Mouse (Mus musculus) heart, adult 2 months (tissue): ENCODE measurements around the gene Pigyl. TPM values are rescaled to one million over a fixed set of nuclear protein-coding genes. Genes with fewer than 3 reads are reported as not detected.

Experiments
- DNase-seq, 2 experiments: peaks; one replicate each; pipeline ENCODE4 v3.0.0; 2021
- H3K27ac ChIP-seq: fragments of 200-600 bp; 2 replicates; pipeline ENCODE4 v1.8.1; 2022
- H3K27me3 ChIP-seq: fragments of 200-500 bp; 2 replicates; pipeline ENCODE4 v1.6.1; 2012; ENCODE audit warnings: mild to moderate bottlenecking, low read length, inconsistent platforms, mixed read lengths; ENCODE audit not compliant: control insufficient read depth, insufficient read depth
- H3K36me3 ChIP-seq: fragments of 200-500 bp; 2 replicates; pipeline ENCODE4 v1.6.1; 2012; ENCODE audit warnings: low read length, inconsistent platforms; ENCODE audit not compliant: control insufficient read depth, insufficient read depth
- H3K4me1 ChIP-seq: fragments of 200-500 bp; 2 replicates; pipeline ENCODE4 v1.6.1; 2011; ENCODE audit warnings: low read length; ENCODE audit not compliant: control insufficient read depth, insufficient read depth
- H3K4me3 ChIP-seq: fragments of 200-600 bp; 2 replicates; pipeline ENCODE4 v1.8.1; 2022
- H3K79me2 ChIP-seq: fragments of 200-500 bp; replicated peaks from 2 replicates; pipeline ENCODE4 v1.6.1; 2012; ENCODE audit warnings: mild to moderate bottlenecking, inconsistent platforms, low read length, moderate library complexity, mixed read lengths; ENCODE audit not compliant: control insufficient read depth, insufficient read depth
- H3K9ac ChIP-seq: fragments of 200-500 bp; 2 replicates; pipeline ENCODE4 v1.6.1; 2012; ENCODE audit warnings: low read depth, mild to moderate bottlenecking, control low read depth, inconsistent platforms, low read length, mixed read lengths
- CTCF ChIP-seq: fragments of 200-600 bp; IDR thresholded peaks from 2 replicates; pipeline ENCODE4 v1.8.1; 2022; ENCODE audit warnings: antibody characterized with exemption, mild to moderate bottlenecking, moderate library complexity
- EP300 ChIP-seq: fragments of 200-500 bp; IDR thresholded peaks from 2 replicates; pipeline ENCODE4 v1.6.1; 2011; ENCODE audit warnings: low read depth, low read length, control low read depth; ENCODE audit not compliant: insufficient read depth
- POLR2A ChIP-seq: fragments of 200-500 bp; IDR thresholded peaks from 2 replicates; pipeline ENCODE4 v1.6.1; 2011; ENCODE audit warnings: mild to moderate bottlenecking, low read depth, low read length, control low read depth; ENCODE audit not compliant: insufficient read depth
- WGBS: fragments of 180-500 bp; shearing (Covaris S2); methylation state at CpG from one replicate; pipeline ENCODE4 v1.1.7; 2018; 5-methylcytosine and 5-hydroxymethylcytosine counted together
- intact Hi-C: fragments of 180-260 bp; cut with DNase I; formaldehyde crosslinking; loops from one replicate; pipeline ENCODE4 v1.15.1; 2025
- polyA plus RNA-seq: library from polyadenylated mRNA; depleted of rRNA; stranded (reverse); fragments of >200 nt; gene quantifications from 2 replicates; pipeline ENCODE4 v1.2.3, GENCODE M21; 2012
- total RNA-seq, 2 experiments: library from RNA; stranded (reverse); gene quantifications; 2 replicates each; pipeline ENCODE4 v1.2.3; 2021

The Pigyl gene
- total and polyA plus RNA-seq, 3 experiments = 42.9 to 56.5 (median 55.4) TPM

DNA sequence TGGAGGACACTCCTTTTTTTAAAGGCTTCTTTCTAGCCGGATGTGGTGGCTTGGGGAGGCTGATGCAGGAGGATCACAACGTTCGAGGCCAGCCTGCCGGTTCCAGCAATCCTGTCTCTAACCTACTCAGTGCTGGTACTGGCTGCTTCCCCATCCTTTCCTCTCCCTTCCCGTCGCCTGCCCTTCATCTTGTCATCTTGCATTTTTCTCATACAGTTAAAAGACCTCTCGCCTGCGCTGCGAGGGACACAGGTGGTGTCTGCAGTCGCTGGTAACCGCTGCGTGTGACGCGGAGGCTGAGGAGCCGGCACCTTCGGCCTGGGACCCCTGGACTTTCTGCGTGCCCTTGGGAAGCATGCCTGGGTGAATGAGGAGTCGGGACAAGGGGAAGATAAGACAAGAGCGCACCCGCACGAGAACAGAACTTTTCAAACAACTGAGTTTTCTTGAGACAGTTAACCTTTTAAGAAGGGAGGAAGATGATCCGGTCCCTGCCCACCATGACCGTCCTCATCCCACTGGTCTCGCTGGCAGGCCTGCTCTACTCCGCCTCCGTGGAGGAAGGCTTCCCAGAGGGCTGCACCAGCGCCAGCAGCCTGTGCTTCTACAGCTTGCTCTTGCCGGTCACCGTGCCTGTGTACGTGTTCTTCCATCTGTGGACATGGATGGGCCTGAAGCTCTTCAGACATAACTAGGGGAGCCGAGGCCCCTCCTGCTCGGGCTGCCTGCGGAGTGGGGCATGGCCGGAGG, 1.0 kb downstream of the Pigyl start:
- WGBS = 67% methylated on average over 34 of the region's 34 CpGs
- TF ChIP-seq EP300 (no peak), CTCF (no peak), POLR2A (no peak)

DNA sequence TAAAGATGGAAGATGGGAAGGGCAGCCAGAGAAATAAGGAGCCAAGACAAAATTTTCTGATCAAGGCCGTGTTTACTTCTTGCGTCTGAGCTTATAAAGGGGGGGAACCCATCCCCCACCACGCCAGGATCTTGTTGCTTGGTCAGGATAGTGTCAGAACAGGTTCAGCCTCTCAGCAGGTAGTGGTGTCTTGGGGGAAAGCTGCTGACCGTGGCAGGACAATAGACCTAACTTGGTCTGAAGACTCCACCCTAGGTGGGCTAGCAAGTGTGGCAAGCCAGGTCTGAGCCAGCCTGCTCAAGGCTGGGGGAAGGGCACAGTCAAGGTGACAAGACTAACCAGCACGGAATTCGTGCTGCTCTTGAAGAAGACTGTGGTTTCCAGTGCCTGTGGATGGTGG, 4.7 kb downstream of the Pigyl start:
- TF ChIP-seq CTCF (no peak), POLR2A (no peak), EP300 (no peak)
- Histone ChIP-seq H3K27ac (no peak overlapping the region), H3K79me2 (no peaks in the 10 kb centered on the region), H3K27me3 (no peaks in the 10 kb centered on the region), H3K4me3 (no peak overlapping the region), H3K36me3 (no peaks in the 10 kb centered on the region), H3K9ac (no peak overlapping the region), H3K4me1 (0 out of 2 replicates have a peak, but pooled peaks cover 1% of the 10 kb centered on the region)
- DNase-seq = no peak
- 47% methylated on average over 6 of the region's 6 CpGs for WGBS
- intact Hi-C loops = no loop called here

More for the DNA sequence above, 1.0 kb downstream of the Pigyl start:
- no peaks in the 10 kb centered on the region for H3K36me3 ChIP-seq
- no peaks in the 10 kb centered on the region for H3K27me3 ChIP-seq
- peak overlapping the region; percentile 93 for H3K4me3 ChIP-seq
- H3K79me2 ChIP-seq = no peaks in the 10 kb centered on the region
- intact Hi-C loops = loop anchor here (2.0 to 5.0 kb wide), 4 partner anchors 67 to 250 kb away; partner anchors contain the start of genes Ccdc151, Gm49318, Prkcsh and Zfp653
- H3K4me1 ChIP-seq = 0 out of 2 replicates have a peak, but pooled peaks cover 1% of the 10 kb centered on the region
- peak in 1 of 2 experiments; percentile 24 for DNase-seq
- peak overlapping the region; percentile 98 for H3K9ac ChIP-seq
- H3K27ac ChIP-seq = peak overlapping the region; percentile 98

- intact Hi-C loops = no loop called here
- WGBS = 74% methylated on average over 9 of the region's 9 CpGs
- Histone ChIP-seq H3K9ac (no peak overlapping the region), H3K4me3 (no peak overlapping the region), H3K36me3 (no peaks in the 10 kb centered on the region), H3K79me2 (no peaks in the 10 kb centered on the region), H3K27ac (no peak overlapping the region), H3K4me1 (0 out of 2 replicates have a peak, but pooled peaks cover 1% of the 10 kb centered on the region), H3K27me3 (no peaks in the 10 kb centered on the region)
- TF ChIP-seq POLR2A (no peak), EP300 (no peak), CTCF (no peak)
- no peak for DNase-seq
These were observed 5.7 kb downstream of the Pigyl start for GRCm38 (mm10) chr9:22162305-22162704.

DNA sequence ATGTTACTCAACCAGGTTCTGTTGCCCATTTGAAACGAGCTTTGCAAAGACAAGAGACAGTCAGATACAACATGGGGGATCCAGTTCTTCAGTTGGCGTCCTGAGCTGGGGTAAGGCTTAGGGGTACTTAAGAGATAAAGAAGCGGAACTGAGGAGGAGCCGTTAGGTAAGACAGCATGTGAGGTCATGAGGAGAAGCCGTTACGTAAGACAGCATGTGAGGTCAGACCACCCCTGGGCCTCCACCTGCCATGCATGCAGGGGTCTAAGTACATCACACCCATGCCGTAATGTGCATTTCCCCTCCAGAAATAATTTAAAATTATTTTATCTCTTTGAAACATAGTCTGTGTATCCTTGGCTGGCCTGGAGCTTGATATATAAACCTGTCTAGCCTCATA, 6.3 kb downstream of the Pigyl start:
- Histone ChIP-seq H3K9ac (no peak overlapping the region), H3K27me3 (no peaks in the 10 kb centered on the region), H3K27ac (no peak overlapping the region), H3K4me1 (no peaks in the 10 kb centered on the region), H3K79me2 (no peaks in the 10 kb centered on the region), H3K4me3 (no peak overlapping the region), H3K36me3 (no peaks in the 10 kb centered on the region)
- DNase-seq = no peak
- no peak for TF ChIP-seq CTCF
- intact Hi-C loops = no loop called here
- WGBS = 90% methylated on average over 7 of the region's 7 CpGs

- intact Hi-C loops = no loop called here
- peak; percentile 31 to 49 for DNase-seq
- Histone ChIP-seq H3K9ac (peak overlapping the region; percentile 74), H3K4me3 (peak overlapping the region; percentile 50), H3K36me3 (no peaks in the 10 kb centered on the region), H3K4me1 (no peaks in the 10 kb centered on the region), H3K27me3 (no peaks in the 10 kb centered on the region), H3K79me2 (no peaks in the 10 kb centered on the region), H3K27ac (no peak overlapping the region)
- WGBS = 3% methylated on average over 53 of the region's 54 CpGs
- TF ChIP-seq CTCF (no peak), POLR2A (no peak), EP300 (no peak)
These were observed 8.3 kb downstream of the Pigyl start for GRCm38 (mm10) chr9:22164711-22165668.

DNA sequence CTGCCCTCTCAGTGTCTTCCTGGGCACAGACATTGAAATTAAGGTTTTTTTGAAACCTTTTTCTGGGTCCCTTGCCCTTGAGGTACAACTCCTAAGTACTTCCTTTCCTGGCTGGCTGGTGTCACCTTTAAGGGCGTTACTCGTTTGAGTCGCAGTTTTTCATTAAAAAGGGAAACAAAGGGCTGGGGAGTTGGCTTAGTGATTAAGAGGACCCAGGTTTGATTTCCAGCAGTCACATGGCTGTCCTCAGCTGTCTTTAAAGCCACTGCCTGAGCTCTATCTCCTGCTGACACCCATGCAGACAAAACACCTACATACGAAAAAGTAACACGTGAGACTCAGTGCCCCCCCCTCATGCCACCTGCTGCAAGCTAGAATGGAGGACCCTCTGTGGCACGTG, 9.3 kb downstream of the Pigyl start:
- 63% methylated on average over 6 of the region's 6 CpGs for WGBS
- Histone ChIP-seq H3K36me3 (no peaks in the 10 kb centered on the region), H3K27ac (no peak overlapping the region), H3K79me2 (no peaks in the 10 kb centered on the region), H3K4me3 (no peak overlapping the region), H3K9ac (no peak overlapping the region), H3K27me3 (no peaks in the 10 kb centered on the region), H3K4me1 (no peaks in the 10 kb centered on the region)
- no peak for TF ChIP-seq EP300
- TF ChIP-seq CTCF = no peak
- no peak for TF ChIP-seq POLR2A
- intact Hi-C loops = no loop called here
- DNase-seq = no peak
